Mouse (Mus musculus) gastrocnemius, postnatal 10 days (tissue): ENCODE data around the gene Erp27. TPM values are rescaled to one million over a fixed set of nuclear protein-coding genes. Genes with fewer than 3 reads are reported as not detected.

Experiments used
- DNase-seq: peaks from one replicate; pipeline ENCODE4 v3.0.0; 2021; ENCODE audit warnings: mixed read lengths
- total RNA-seq, 2 experiments: library from RNA; stranded (reverse); gene quantifications; 2 replicates each; pipeline ENCODE4 v1.2.3; 2021

The Erp27 gene
- total RNA-seq, 2 experiments from 2014 or later = 0.21 to 0.29 TPM

GRCm38 (mm10) chr6:136861020-136861419 lies 61.0 kb downstream of the Erp27 start:
- DNase-seq = no peak

- no peak for DNase-seq
Measured at GRCm38 (mm10) chr6:136858420-136858819, 63.6 kb downstream of the Erp27 start.

GRCm38 (mm10) chr6:136857873-136858260 lies 64.1 kb downstream of the Erp27 start:
- no peak for DNase-seq

Other genes with a start within 250 kb of the Erp27 start
- gene Gucy2c, start 140.4 kb downstream of the Erp27 start, total RNA-seq = not detected
- 10 to 100 TPM; 19.9 to 21.8 TPM for gene Hist4h4, start 117.8 kb downstream of the Erp27 start, total RNA-seq
- 10 to 100 TPM; 16.3 to 17.6 TPM for gene H2afj, start 113.9 kb downstream of the Erp27 start, total RNA-seq
- under 1 TPM; 0.38 to 0.65 TPM for gene BC049715, start 94.6 kb downstream of the Erp27 start, total RNA-seq
- 10 to 100 TPM; 64.9 to 69.1 TPM for gene Wbp11, start 93.9 kb downstream of the Erp27 start, total RNA-seq
- gene Smco3, start 86.7 kb downstream of the Erp27 start, total RNA-seq = 1 to 10 TPM in 1 of 2 experiments, under 1 TPM in 1; 0.77 to 1.7 TPM
- gene Art4, start 64.4 kb downstream of the Erp27 start, total RNA-seq = under 1 TPM; 0.72 to 0.75 TPM
- gene Mgp, start 46.4 kb downstream of the Erp27 start, total RNA-seq = 100 to 1,000 TPM; 112 to 171 TPM
- gene Pde6h, start 1.7 kb upstream of the Erp27 start, total RNA-seq = not detected
- 10 to 100 TPM; 17.9 to 23.9 TPM for gene Arhgdib, start 19.7 kb upstream of the Erp27 start, total RNA-seq
- gene Rerg, start 248.3 kb upstream of the Erp27 start, total RNA-seq = 1 to 10 TPM; 2.8 to 3.8 TPM